Mouse (Mus musculus): ENCODE measurements around the gene Rps4x. TPM values are rescaled to one million over a fixed set of nuclear protein-coding genes. Genes with fewer than 3 reads are reported as not detected.

Gene Rps4x
- polyA plus RNA-seq, 1 experiment from 2014 or later = 336 TPM

DNA sequence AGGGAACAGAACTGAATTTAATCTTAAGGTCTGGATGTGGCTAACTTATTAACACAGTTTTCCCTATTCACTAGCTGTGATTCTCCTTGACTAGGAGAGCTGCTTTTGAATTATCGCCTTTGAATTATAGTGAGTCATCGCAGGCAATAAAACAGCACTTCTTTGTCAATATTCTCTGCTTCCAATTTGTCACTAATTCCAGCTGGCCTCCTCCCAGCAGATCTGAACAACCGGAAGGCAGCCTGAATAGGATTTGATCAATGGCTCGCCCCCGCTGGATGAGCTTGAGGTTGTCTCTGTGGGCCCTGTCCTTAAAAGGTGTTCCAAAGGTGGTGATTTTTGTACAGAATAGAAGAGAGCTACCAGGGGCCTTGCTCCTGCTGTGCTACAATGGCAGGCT is 22.7 kb downstream of the Rps4x start:
- Histone ChIP-seq H3K9ac (no peak overlapping the region), H3K27me3 (replicated peaks) (no peaks in the 10 kb centered on the region), H3K27ac (peak overlapping the region; percentile 58), H3K4me2 (no peak overlapping the region), H3K9me3 (no peaks in the 10 kb centered on the region), H3K4me1 (peaks cover 8% of the 10 kb centered on the region; the same call in 1 of the 2 replicates), H3K36me3 (replicated peaks) (no peaks in the 10 kb centered on the region), H3K4me3 (no peak overlapping the region)
- 0 out of 2 replicates have a peak, but pooled peaks have one; percentile 52 for ATAC-seq (replicated peaks)
- WGBS = 33% methylated on average over 5 of the region's 5 CpGs

DNA sequence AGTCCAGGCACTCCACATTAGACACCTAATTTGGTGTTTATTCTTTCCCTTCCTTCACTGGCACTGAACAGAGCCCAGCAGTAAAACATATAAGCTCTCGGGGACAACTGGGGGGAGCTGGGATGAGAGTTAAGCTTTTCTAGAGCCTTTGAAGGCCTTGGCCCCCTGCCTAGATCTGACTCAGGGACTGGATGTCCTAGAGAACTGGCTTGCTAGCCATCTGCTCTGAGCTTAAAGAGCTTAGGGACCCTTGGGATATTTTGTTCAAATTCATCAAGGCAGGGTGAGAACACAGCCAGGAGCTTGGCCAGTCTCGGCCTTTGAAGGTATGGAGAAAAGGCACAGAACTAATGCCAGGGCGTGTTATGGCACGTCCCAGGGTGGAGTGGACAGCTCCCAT is 25.7 kb downstream of the Rps4x start:
- WGBS = 78% methylated on average over 4 of the region's 4 CpGs
- no peak overlapping the region for H3K9ac ChIP-seq
- peaks cover 8% of the 10 kb centered on the region; the same call in 1 of the 2 replicates for H3K4me1 ChIP-seq
- H3K4me3 ChIP-seq = no peak overlapping the region
- no peak for ATAC-seq (replicated peaks)
- H3K4me2 ChIP-seq = no peak overlapping the region
- no peaks in the 10 kb centered on the region for H3K36me3 ChIP-seq (replicated peaks)
- H3K27ac ChIP-seq = no peak overlapping the region
- no peaks in the 10 kb centered on the region for H3K27me3 ChIP-seq (replicated peaks)
- H3K9me3 ChIP-seq = no peaks in the 10 kb centered on the region

- H3K27me3 ChIP-seq (replicated peaks) = no peaks in the 10 kb centered on the region
- H3K4me1 ChIP-seq = peaks cover 8% of the 10 kb centered on the region; the same call in 1 of the 2 replicates
- no peak overlapping the region for H3K4me2 ChIP-seq
- no peak overlapping the region for H3K27ac ChIP-seq
- H3K36me3 ChIP-seq (replicated peaks) = no peaks in the 10 kb centered on the region
- 62% methylated on average over 2 of the region's 2 CpGs for WGBS
- H3K9ac ChIP-seq = no peak overlapping the region
- H3K4me3 ChIP-seq = no peak overlapping the region
- ATAC-seq (replicated peaks) = no peak
- H3K9me3 ChIP-seq = no peaks in the 10 kb centered on the region
These were observed 26.1 kb downstream of the Rps4x start for GRCm38 (mm10) chrX:102163096-102163495.

DNA sequence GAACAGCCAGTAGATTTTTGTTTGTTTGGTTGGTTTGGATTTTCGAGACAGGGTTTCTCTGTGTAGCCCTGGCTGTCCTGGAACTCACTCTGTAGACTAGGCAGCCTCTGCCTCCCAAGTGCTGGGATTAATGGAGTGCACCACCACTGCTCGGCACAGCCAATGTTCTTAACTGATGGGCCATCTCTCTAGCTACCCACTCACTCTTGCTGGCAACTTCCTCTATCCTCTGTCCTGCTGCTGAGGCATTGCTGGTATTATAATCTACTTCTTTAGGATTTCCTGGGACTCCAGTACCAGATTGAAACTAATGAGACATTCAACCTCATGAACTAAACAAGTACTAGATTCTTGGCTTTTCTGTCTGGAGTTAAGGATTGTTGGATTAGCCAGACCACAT is 28.7 kb downstream of the Rps4x start:
- no peak for ATAC-seq (replicated peaks)
- 75% methylated on average over 2 of the region's 2 CpGs for WGBS
- H3K27ac ChIP-seq = no peak overlapping the region
- H3K4me1 ChIP-seq = no peaks in the 10 kb centered on the region
- no peak overlapping the region for H3K9ac ChIP-seq
- H3K27me3 ChIP-seq (replicated peaks) = no peaks in the 10 kb centered on the region
- H3K4me2 ChIP-seq = no peak overlapping the region
- no peaks in the 10 kb centered on the region for H3K9me3 ChIP-seq
- no peak overlapping the region for H3K4me3 ChIP-seq
- H3K36me3 ChIP-seq (replicated peaks) = no peaks in the 10 kb centered on the region

DNA sequence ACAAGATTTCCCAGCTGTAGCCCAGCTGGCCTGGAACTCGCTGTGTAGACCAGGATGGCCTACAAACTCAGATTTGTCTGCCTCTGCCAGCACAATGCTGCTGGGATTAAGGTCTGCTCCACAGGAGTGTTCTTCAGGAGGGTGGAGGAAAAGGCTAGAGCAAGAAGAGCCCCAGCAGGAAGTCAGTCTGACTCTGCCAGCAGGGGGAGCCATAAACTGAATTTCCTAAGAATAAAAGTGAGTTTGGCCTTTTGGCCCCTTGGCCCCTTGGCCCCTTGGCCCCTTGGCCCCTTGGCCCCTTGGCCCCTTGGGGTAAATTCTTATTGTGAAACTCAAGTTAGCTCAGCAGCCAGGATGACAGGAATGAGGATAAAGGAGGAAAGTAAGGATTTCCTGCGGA is 29.4 kb downstream of the Rps4x start:
- Histone ChIP-seq H3K4me3 (no peak overlapping the region), H3K4me2 (no peak overlapping the region), H3K9me3 (no peaks in the 10 kb centered on the region), H3K9ac (no peak overlapping the region), H3K4me1 (no peaks in the 10 kb centered on the region), H3K27me3 (replicated peaks) (no peaks in the 10 kb centered on the region), H3K27ac (no peak overlapping the region), H3K36me3 (replicated peaks) (no peaks in the 10 kb centered on the region)
- 40% methylated on average over 2 of the region's 2 CpGs for WGBS
- no peak for ATAC-seq (replicated peaks)

- H3K27me3 ChIP-seq (replicated peaks) = no peaks in the 10 kb centered on the region
- peak overlapping the region; percentile 43 for H3K4me3 ChIP-seq
- H3K9ac ChIP-seq = peak overlapping the region; percentile 29; the same call in 1 of the 2 replicates
- no peaks in the 10 kb centered on the region for H3K4me1 ChIP-seq
- 49% methylated on average over 5 of the region's 5 CpGs for WGBS
- H3K9me3 ChIP-seq = no peaks in the 10 kb centered on the region
- H3K36me3 ChIP-seq (replicated peaks) = no peaks in the 10 kb centered on the region
- no peak; the same call in 1 of the 2 replicates for ATAC-seq (replicated peaks)
- H3K4me2 ChIP-seq = peak overlapping the region; percentile 41
- peak overlapping the region; percentile 74 for H3K27ac ChIP-seq
These were observed 31.8 kb downstream of the Rps4x start for GRCm38 (mm10) chrX:102157423-102157791.

DNA sequence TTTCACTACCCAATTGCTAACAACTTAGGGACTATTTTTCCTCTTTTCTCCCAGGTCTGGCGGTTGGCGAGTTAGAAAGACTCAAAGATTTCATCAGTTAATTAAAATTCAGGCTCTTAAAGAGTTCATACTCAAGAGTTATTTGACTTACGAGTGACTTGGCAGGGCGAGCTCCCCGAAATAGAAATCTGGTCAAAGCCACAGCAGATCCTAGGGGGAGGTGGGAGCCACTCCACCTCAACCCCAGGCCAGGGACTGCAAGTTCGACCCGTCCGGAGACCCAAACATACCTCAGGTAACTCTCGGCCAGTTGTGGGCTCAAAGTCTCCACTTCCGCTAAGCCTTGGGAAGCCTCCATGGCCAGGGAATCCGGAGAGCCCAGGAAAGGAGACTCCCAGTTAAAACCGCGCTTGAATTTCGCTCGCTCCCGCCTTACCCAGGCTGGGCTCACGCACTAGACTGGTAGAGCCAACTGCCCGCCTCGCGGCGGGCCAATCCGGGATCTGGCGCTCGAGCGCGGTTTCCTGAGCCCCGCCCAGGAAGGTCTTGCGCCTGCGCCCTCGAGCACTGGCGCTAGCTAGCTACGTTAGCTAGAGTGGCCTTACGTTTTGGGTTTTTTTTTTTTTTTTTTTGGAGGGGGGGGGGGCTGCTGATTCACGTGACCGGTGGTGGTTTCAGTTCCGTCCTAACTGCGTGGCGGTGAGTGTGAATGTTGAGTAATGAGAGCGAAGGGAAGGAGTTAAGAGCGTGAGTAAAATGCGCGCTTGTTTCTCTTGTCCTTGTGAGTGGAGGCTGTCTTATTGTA is 32.4 kb downstream of the Rps4x start, which contains the start of gene Ercc6l:
Gene Ercc6l, minus strand, starts transcription at position 474 of the 805 bp plus-strand sequence.
- peak within 1 kb of the TSS; percentile 64 for H3K4me2 ChIP-seq
- H3K36me3 ChIP-seq (replicated peaks) = no peaks in the 10 kb centered on the region
- H3K27me3 ChIP-seq (replicated peaks) = no peaks in the 10 kb centered on the region
- H3K27ac ChIP-seq = peak within 1 kb of the TSS; percentile 74
- H3K4me1 ChIP-seq = no peaks in the 10 kb centered on the region
- peak; percentile 100 for ATAC-seq (replicated peaks)
- no peaks in the 10 kb centered on the region for H3K9me3 ChIP-seq
- peak within 1 kb of the TSS; percentile 43 for H3K4me3 ChIP-seq
- WGBS = 21% methylated on average over 42 of the region's 42 CpGs
- peak within 1 kb of the TSS; percentile 29; the same call in 1 of the 2 replicates for H3K9ac ChIP-seq

DNA sequence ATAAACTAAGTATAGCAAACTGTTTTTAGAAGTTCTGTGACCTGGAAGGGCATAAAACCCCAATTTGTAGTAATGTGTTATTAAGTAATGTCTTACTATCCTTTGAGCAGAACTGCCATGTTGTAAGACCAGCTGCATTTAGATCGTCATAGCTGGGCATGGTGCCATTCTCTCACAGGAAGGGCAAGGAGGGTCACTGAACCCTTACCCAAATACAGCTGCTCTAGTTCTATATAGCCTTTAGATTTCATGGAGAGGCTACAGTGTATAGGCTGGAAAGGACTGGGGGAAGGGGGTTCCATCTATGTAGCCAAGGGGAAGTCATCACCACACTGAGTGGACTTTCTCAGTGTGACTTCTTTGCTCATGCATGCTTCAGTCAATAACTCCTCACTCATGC is 48.0 kb downstream of the Rps4x start:
- H3K27me3 ChIP-seq (replicated peaks) = no peaks in the 10 kb centered on the region
- no peak overlapping the region for H3K9ac ChIP-seq
- no peaks in the 10 kb centered on the region for H3K4me1 ChIP-seq
- 80% methylated on average over 1 of the region's 1 CpGs for WGBS
- no peaks in the 10 kb centered on the region for H3K9me3 ChIP-seq
- ATAC-seq (replicated peaks) = no peak
- H3K27ac ChIP-seq = no peak overlapping the region
- H3K4me2 ChIP-seq = no peak overlapping the region
- no peaks in the 10 kb centered on the region for H3K36me3 ChIP-seq (replicated peaks)
- no peak overlapping the region for H3K4me3 ChIP-seq

Other genes with a start within 250 kb of the Rps4x start
- gene Rtl5, start 118.1 kb downstream of the Rps4x start, polyA plus RNA-seq (2015; fragmentation: Nextera tagmentation; extraction: Ambion mirVana) = 9.4 and 11.6 TPM in 2 replicates
- gene Pin4, start 69.9 kb downstream of the Rps4x start, polyA plus RNA-seq (2015; fragmentation: Nextera tagmentation; extraction: Ambion mirVana) = 63.9 and 71.5 TPM in 2 replicates
- 1.4 and 1.6 TPM in 2 replicates for gene Ercc6l, start 32.3 kb downstream of the Rps4x start, polyA plus RNA-seq (2015; fragmentation: Nextera tagmentation; extraction: Ambion mirVana)
- 10.8 and 11.7 TPM in 2 replicates for gene Cited1, start 62.8 kb upstream of the Rps4x start, polyA plus RNA-seq (2015; fragmentation: Nextera tagmentation; extraction: Ambion mirVana)